Mouse (Mus musculus) MEL (cell line): Measurements from ENCODE around the gene Ggt1.

Source experiments
- CTCF ChIP-seq, 3 experiments: IDR thresholded peaks in 2 of 3; conservative IDR thresholded peaks in 1 of 3; 2 replicates each; pipeline ENCODE4 v1.5.1; 2011 to 2012; ENCODE audit warnings: low read length in 3 of 3, low read depth in 2 of 3, mild to moderate bottlenecking in 2 of 3, improper control_type of control experiment in 1 of 3, inconsistent platforms in 1 of 3, mixed read lengths in 1 of 3, moderate library complexity in 1 of 3; ENCODE audit not compliant: control insufficient read depth in 1 of 3, insufficient read depth in 1 of 3, poor library complexity in 1 of 3, severe bottlenecking in 1 of 3
- ELF1 ChIP-seq: IDR thresholded peaks from 2 replicates; pipeline ENCODE4 v1.6.1; 2014; ENCODE audit warnings: low read depth, mild to moderate bottlenecking, inconsistent platforms, low read length, improper control_type of control experiment, moderate library complexity
- EP300 ChIP-seq, 2 experiments: IDR thresholded peaks; 2 replicates each; pipeline ENCODE4 v1.6.1; 2011; ENCODE audit warnings: improper control_type of control experiment in 2 of 2, low read length in 2 of 2, low read depth in 1 of 2, mild to moderate bottlenecking in 1 of 2
- GATA1 ChIP-seq: IDR thresholded peaks from 2 replicates; pipeline ENCODE4 v1.6.1; 2011; ENCODE audit warnings: low read depth, low read length, improper control_type of control experiment
- KAT2A ChIP-seq: conservative IDR thresholded peaks from 2 replicates; pipeline ENCODE4 v1.6.1; 2012; ENCODE audit warnings: low read depth, low read length, improper control_type of control experiment, inconsistent platforms
- NRF1 ChIP-seq: IDR thresholded peaks from 2 replicates; pipeline ENCODE4 v1.6.1; 2014; ENCODE audit warnings: low read depth, mild to moderate bottlenecking, inconsistent platforms, low read length, improper control_type of control experiment, moderate library complexity; ENCODE audit not compliant: poor library complexity, insufficient read depth, severe bottlenecking
- POLR2A ChIP-seq, 2 experiments: IDR thresholded peaks; 2 replicates each; pipeline ENCODE4 v1.6.1; 2011 to 2012; ENCODE audit warnings: low read length in 2 of 2, mild to moderate bottlenecking in 2 of 2, control low read depth in 1 of 2, improper control_type of control experiment in 1 of 2, low read depth in 1 of 2, moderate library complexity in 1 of 2; ENCODE audit not compliant: control insufficient read depth in 1 of 2, insufficient read depth in 1 of 2, poor library complexity in 1 of 2
- RAD21 ChIP-seq: IDR thresholded peaks from 2 replicates; pipeline ENCODE4 v1.6.1; 2011; ENCODE audit warnings: mild to moderate bottlenecking, low read depth, low read length, improper control_type of control experiment
- RCOR1 ChIP-seq: IDR thresholded peaks from 2 replicates; pipeline ENCODE4 v1.6.1; 2012; ENCODE audit warnings: low read depth, mild to moderate bottlenecking, inconsistent platforms, low read length, improper control_type of control experiment
- SMC3 ChIP-seq: IDR thresholded peaks from 2 replicates; pipeline ENCODE4 v1.6.1; 2011; ENCODE audit warnings: low read depth, low read length, improper control_type of control experiment
- TAL1 ChIP-seq: IDR thresholded peaks from 2 replicates; pipeline ENCODE4 v1.6.1; 2012; ENCODE audit warnings: mild to moderate bottlenecking, inconsistent platforms, low read length, moderate library complexity, mixed read lengths
- ZC3H11A ChIP-seq: IDR thresholded peaks from 2 replicates; pipeline ENCODE4 v1.6.1; 2012; ENCODE audit warnings: low read depth, mild to moderate bottlenecking, inconsistent platforms, low read length, improper control_type of control experiment

DNA sequence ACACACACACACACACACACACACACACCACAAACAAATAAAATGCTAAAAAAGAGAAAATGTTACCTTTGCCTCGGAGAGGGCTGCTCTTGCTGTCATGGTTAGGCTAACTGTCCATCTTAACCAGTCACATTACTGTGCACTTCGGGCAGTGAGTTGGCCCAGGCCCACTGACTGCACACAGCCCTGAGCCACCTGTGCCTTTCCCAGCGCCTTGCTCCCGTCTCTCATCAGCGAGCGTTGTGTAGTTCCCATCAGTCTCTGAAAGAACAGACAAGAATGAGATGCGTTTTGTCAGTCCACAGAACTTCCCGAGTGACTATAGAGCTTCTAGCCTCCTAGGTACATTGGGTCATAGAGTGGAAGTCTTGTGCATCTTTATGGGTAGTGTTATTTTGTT is 27.2 kb upstream of the Ggt1 start:
- TF ChIP-seq RAD21 (no peak), NRF1 (no peak), KAT2A (no peak), EP300 (IDR thresholded peaks at IDR 0.05; ENCODE audit: low read depth in 1 of 2, low read length in 2 of 2) (no peak), SMC3 (no peak), CTCF (IDR thresholded peaks at IDR 0.05 in 2 of 3, conservative IDR thresholded peaks at IDR 0.05 in 1 of 3; ENCODE audit: control insufficient read depth in 1 of 3, insufficient read depth in 1 of 3, low read depth in 2 of 3, low read length in 3 of 3, poor library complexity in 1 of 3, severe bottlenecking in 1 of 3) (no peak), POLR2A (IDR thresholded peaks at IDR 0.05; ENCODE audit: control insufficient read depth in 1 of 2, insufficient read depth in 1 of 2, low read depth in 1 of 2, low read length in 2 of 2, poor library complexity in 1 of 2) (no peak), GATA1 (no peak), ELF1 (no peak), RCOR1 (no peak), ZC3H11A (no peak), TAL1 (no peak)
